Mouse (Mus musculus) limb, embryonic 13.5 days (tissue): Measurements from ENCODE around the gene Slc36a3. TPM values are rescaled to one million over a fixed set of nuclear protein-coding genes. Genes with fewer than 3 reads are reported as not detected.
"Not testable (repeated sequence)": the region's sequence is repeated elsewhere in the genome, so short reads cannot be mapped to it uniquely, and the experiment has no call there.

Source experiments
- ATAC-seq: fragments of 200-750 bp; cut with Nextera tagmentation; 2 replicates; pipeline ENCODE4 v1.8.0; 2017; ENCODE audit warnings: low read depth, moderate number of reproducible peaks, moderate TSS enrichment; ENCODE audit not compliant: low FRiP score
- H3K27ac ChIP-seq: fragments of 300-500 bp; sonication (generic); 2 replicates; pipeline ENCODE4 v1.5.1; 2015; ENCODE audit warnings: inconsistent platforms, mild to moderate bottlenecking, moderate library complexity
- H3K27me3 ChIP-seq: fragments of 300-500 bp; sonication (generic); 2 replicates; pipeline ENCODE4 v1.6.1; 2015; ENCODE audit warnings: mild to moderate bottlenecking, inconsistent platforms
- H3K36me3 ChIP-seq: fragments of 300-500 bp; sonication (generic); 2 replicates; pipeline ENCODE4 v1.6.1; 2015; ENCODE audit warnings: inconsistent platforms, mild to moderate bottlenecking, moderate library complexity
- H3K4me1 ChIP-seq: fragments of 300-500 bp; sonication (generic); 2 replicates; pipeline ENCODE4 v1.6.1; 2015; ENCODE audit warnings: inconsistent platforms
- H3K4me2 ChIP-seq: fragments of 300-500 bp; sonication (generic); replicated peaks from 2 replicates; pipeline ENCODE4 v1.6.1; 2015; ENCODE audit warnings: inconsistent platforms, mild to moderate bottlenecking, moderate library complexity
- H3K4me3 ChIP-seq: fragments of 300-500 bp; sonication (generic); 2 replicates; pipeline ENCODE4 v1.5.1; 2015; ENCODE audit warnings: moderate library complexity, mild to moderate bottlenecking, inconsistent platforms
- H3K9ac ChIP-seq: fragments of 300-500 bp; sonication (generic); 2 replicates; pipeline ENCODE4 v1.6.1; 2015; ENCODE audit warnings: mild to moderate bottlenecking, inconsistent platforms
- H3K9me3 ChIP-seq: fragments of 300-500 bp; sonication (generic); 2 replicates; pipeline ENCODE4 v1.6.1; 2016; ENCODE audit warnings: inconsistent platforms
- WGBS: fragments of 180-500 bp; shearing (Covaris S2); methylation state at CpG from one replicate; pipeline ENCODE4 v1.1.7; 2015; 5-methylcytosine and 5-hydroxymethylcytosine counted together
- polyA plus RNA-seq: library from polyadenylated mRNA; unstranded; fragments of >200 nt; fragmentation: Nextera tagmentation; extraction: Ambion mirVana; gene quantifications from 2 replicates; pipeline ENCODE4 v1.2.1, GENCODE M21; 2015

Gene Slc36a3
- polyA plus RNA-seq, 1 experiment from 2014 or later, result not detected

DNA sequence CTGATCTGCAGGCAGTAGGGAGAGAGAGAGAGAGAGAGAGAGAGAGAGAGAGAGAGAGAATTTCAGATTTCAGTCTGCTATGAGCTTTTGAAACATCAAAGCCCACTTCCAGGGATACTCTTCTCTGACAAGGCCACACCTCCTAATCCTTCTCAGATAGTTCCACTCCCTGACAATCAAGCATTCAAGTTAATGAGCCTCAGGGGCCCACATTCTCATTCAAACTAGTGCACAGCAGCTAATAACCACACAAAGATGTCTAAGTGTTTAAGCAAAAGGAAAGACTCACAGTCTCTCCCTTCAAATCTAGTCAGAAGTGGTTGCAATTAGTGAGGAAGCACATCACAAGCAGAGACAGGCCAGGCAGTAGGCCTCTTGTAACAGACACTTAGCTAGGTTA lies 31.2 kb downstream of the Slc36a3 start:
- H3K36me3 ChIP-seq, result no peaks in the 10 kb centered on the region
- no peak overlapping the region for H3K9ac ChIP-seq
- no peaks in the 10 kb centered on the region for H3K27me3 ChIP-seq
- no peaks in the 10 kb centered on the region for H3K4me1 ChIP-seq
- no peak for ATAC-seq
- no peak overlapping the region for H3K27ac ChIP-seq
- H3K4me2 ChIP-seq, result no peak overlapping the region
- no peak overlapping the region for H3K4me3 ChIP-seq
- H3K9me3 ChIP-seq, result no peaks in the 10 kb centered on the region

GRCm38 (mm10) chr11:55117031-55117430 lies 34.5 kb downstream of the Slc36a3 start:
- WGBS, result 86% methylated on average over 2 of the region's 2 CpGs
- no peak for ATAC-seq

GRCm38 (mm10) chr11:55116004-55116403 lies 35.5 kb downstream of the Slc36a3 start:
- Histone ChIP-seq H3K27me3 (no peaks in the 10 kb centered on the region), H3K36me3 (no peaks in the 10 kb centered on the region), H3K4me2 (no peak overlapping the region), H3K4me1 (no peaks in the 10 kb centered on the region), H3K9ac (no peak overlapping the region), H3K27ac (no peak overlapping the region), H3K4me3 (no peak overlapping the region), H3K9me3 (no peaks in the 10 kb centered on the region)
- WGBS, result 93% methylated on average over 3 of the region's 3 CpGs
- ATAC-seq, result no peak

More at GRCm38 (mm10) chr11:55117031-55117430, 34.5 kb downstream of the Slc36a3 start:
- Histone ChIP-seq H3K9ac (no peak overlapping the region), H3K4me1 (no peaks in the 10 kb centered on the region), H3K36me3 (no peaks in the 10 kb centered on the region), H3K9me3 (no peaks in the 10 kb centered on the region), H3K27ac (no peak overlapping the region), H3K4me3 (no peak overlapping the region), H3K27me3 (no peaks in the 10 kb centered on the region), H3K4me2 (no peak overlapping the region)

DNA sequence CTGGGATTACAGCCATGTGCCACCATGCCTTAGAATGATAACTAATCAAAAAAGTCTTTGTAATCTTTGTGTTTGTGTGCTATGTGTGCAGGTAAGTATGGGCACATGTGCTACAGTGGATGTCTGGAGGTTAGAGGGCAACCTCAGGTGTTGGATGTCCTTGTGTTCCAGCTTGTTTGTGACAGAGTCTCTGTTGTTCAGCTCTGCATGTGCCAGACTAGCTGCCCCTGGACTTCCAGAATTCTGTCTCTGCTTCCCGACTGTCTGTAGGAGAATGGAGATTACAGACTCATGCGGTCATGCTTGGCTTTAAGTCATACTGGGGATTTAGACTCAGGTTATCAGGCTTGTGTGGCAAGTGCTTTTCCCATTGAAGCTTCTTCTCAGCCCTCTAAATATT lies 37.2 kb downstream of the Slc36a3 start:
- Histone ChIP-seq H3K4me2 (no peak overlapping the region), H3K9me3 (no peaks in the 10 kb centered on the region), H3K27me3 (no peaks in the 10 kb centered on the region), H3K9ac (no peak overlapping the region), H3K4me3 (no peak overlapping the region), H3K27ac (no peak overlapping the region), H3K4me1 (peaks cover 7% of the 10 kb centered on the region), H3K36me3 (no peaks in the 10 kb centered on the region)
- no peak for ATAC-seq
- 77% methylated on average over 2 of the region's 2 CpGs for WGBS

GRCm38 (mm10) chr11:55113861-55114250 lies 37.7 kb downstream of the Slc36a3 start:
- H3K27me3 ChIP-seq, ATAC-seq: not testable (repeated sequence)

DNA sequence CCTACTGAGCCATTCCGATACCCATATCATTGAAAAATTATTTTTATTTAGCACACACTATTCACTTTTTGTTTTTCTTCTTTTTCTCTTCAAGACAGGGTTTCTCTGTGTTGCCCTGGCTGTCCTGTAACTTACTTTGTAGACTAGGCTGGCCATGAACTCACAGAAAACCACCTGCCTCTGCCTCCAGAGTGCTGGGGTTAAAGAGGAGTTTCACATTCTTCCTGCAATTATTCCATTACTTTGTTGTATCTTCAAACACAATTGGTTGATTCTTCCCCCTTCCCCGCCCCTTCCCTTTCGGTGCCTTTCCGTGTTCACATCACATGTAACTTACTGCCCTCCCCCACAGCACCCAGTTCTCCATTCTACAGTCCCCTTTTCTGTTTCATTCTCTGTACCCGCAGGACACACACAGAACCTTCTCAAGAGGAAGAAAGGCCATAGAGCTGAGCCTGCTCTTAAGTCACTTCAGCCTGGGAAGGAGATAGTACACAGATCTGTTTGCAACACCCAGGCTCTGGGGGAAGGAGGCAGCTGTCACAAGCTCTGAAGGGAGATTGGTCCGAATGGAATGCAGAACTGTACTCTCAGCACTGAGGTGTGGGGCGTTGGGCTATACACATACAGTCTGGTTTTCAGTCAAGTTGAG lies 38.2 kb downstream of the Slc36a3 start:
- WGBS, result 60% methylated on average over 7 of the region's 7 CpGs
- Histone ChIP-seq H3K27ac (no peak overlapping the region), H3K9ac (no peak overlapping the region), H3K36me3 (no peaks in the 10 kb centered on the region; the same call in 1 of the 2 replicates), H3K4me2 (no peak overlapping the region), H3K4me1 (peaks cover 7% of the 10 kb centered on the region), H3K27me3 (no peaks in the 10 kb centered on the region), H3K4me3 (no peak overlapping the region), H3K9me3 (no peaks in the 10 kb centered on the region)
- no peak for ATAC-seq

More at GRCm38 (mm10) chr11:55113861-55114250, 37.7 kb downstream of the Slc36a3 start:
- not testable (repeated sequence) for H3K4me1 ChIP-seq, H3K9ac ChIP-seq, H3K27ac ChIP-seq, H3K4me3 ChIP-seq, H3K36me3 ChIP-seq, H3K4me2 ChIP-seq, H3K9me3 ChIP-seq
- WGBS, result 32% methylated on average over 4 of the region's 4 CpGs

- Histone ChIP-seq H3K9ac (no peak overlapping the region), H3K27ac (no peak overlapping the region)
Measured at GRCm38 (mm10) chr11:55110566-55111169, 40.8 kb downstream of the Slc36a3 start.

DNA sequence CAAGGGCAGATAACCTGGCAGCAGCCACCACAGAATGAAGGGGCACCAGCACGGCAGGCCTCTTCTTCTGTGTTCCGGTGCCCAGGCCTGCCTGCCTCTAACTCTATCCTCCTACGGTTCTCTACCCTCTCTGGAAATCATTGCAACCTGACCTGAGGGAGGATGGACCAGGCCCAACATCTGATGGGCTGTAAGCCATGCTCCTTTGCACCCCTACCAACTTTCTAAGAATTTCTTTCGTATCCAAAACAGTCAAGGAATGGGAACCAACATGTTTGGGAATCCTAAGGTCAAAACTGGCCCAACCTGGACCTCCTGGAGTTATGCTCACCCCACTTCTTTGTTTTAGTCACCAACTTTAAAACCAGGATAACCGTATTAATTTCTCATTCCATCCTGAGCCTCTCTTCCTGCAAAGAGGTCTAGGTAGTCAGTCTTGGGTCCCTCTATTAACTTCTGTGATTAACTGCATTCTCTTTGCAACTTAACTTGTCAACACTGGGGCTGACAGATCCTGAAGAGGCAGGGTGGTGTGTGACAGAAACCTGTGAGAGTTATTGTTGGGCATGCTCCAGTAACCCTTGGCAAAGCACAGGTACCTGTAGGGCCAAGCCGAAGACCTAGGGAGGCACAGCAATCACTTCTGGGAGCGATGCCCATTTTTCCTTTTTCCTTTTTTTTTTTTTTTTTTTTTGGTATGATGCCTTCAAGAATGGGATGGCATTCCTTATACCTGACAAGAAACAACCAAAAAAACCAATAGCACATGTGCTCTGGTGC lies 41.8 kb downstream of the Slc36a3 start:
- no peak overlapping the region for H3K9ac ChIP-seq
- WGBS, result 86% methylated on average over 7 of the region's 7 CpGs
- H3K4me2 ChIP-seq, result no peak overlapping the region
- peaks cover 7% of the 10 kb centered on the region for H3K4me1 ChIP-seq
- no peak overlapping the region for H3K4me3 ChIP-seq
- ATAC-seq, result no peak
- peaks cover 6% of the 10 kb centered on the region; the same call in 1 of the 2 replicates for H3K36me3 ChIP-seq
- H3K9me3 ChIP-seq, result no peaks in the 10 kb centered on the region
- H3K27ac ChIP-seq, result no peak overlapping the region
- H3K27me3 ChIP-seq, result no peaks in the 10 kb centered on the region

More at GRCm38 (mm10) chr11:55110566-55111169, 40.8 kb downstream of the Slc36a3 start:
- Histone ChIP-seq H3K27me3 (no peaks in the 10 kb centered on the region), H3K4me1 (peaks cover 7% of the 10 kb centered on the region), H3K4me2 (no peak overlapping the region), H3K4me3 (no peak overlapping the region), H3K9me3 (no peaks in the 10 kb centered on the region), H3K36me3 (peaks cover 6% of the 10 kb centered on the region; the same call in 1 of the 2 replicates)
- WGBS, result 68% methylated on average over 7 of the region's 7 CpGs
- peak; percentile 73 for ATAC-seq

GRCm38 (mm10) chr11:55106636-55107035 lies 44.9 kb downstream of the Slc36a3 start:
- 86% methylated on average over 1 of the region's 1 CpGs for WGBS

DNA sequence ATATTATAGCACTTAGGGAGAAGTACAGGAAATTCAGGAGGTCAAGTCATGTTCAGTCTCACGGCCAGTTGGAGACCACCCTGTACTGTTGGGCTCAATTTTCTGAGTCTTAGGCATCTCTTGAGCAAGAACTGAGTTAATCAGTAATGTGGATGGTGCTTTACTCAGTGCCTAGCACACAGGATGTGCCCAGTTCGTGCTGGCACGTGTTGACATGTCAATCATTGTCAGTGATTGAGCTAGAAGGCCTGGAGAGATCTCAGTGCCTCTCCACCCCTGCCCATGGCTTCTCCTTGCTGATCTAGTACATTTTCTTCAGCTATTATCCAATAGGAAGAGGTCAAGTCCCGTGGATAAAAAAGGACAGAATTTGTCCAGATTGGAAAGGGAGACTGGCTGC lies 46.1 kb downstream of the Slc36a3 start:
- no peak overlapping the region for H3K27ac ChIP-seq
- H3K9ac ChIP-seq, result no peak overlapping the region
- no peaks in the 10 kb centered on the region for H3K9me3 ChIP-seq
- no peak overlapping the region for H3K4me2 ChIP-seq
- no peaks in the 10 kb centered on the region for H3K27me3 ChIP-seq
- H3K4me1 ChIP-seq, result peaks cover 2% of the 10 kb centered on the region
- H3K36me3 ChIP-seq, result peaks cover 8% of the 10 kb centered on the region; the same call in 1 of the 2 replicates
- no peak overlapping the region for H3K4me3 ChIP-seq
- 80% methylated on average over 4 of the region's 4 CpGs for WGBS
- no peak for ATAC-seq

More at GRCm38 (mm10) chr11:55106636-55107035, 44.9 kb downstream of the Slc36a3 start:
- no peak for ATAC-seq
- no peaks in the 10 kb centered on the region for H3K27me3 ChIP-seq
- H3K4me3 ChIP-seq, result no peak overlapping the region
- no peak overlapping the region for H3K27ac ChIP-seq
- H3K36me3 ChIP-seq, result peaks cover 6% of the 10 kb centered on the region; the same call in 1 of the 2 replicates
- no peaks in the 10 kb centered on the region for H3K9me3 ChIP-seq
- peaks cover 7% of the 10 kb centered on the region for H3K4me1 ChIP-seq
- H3K9ac ChIP-seq, result no peak overlapping the region
- no peak overlapping the region for H3K4me2 ChIP-seq

GRCm38 (mm10) chr11:55103229-55103628 lies 48.3 kb downstream of the Slc36a3 start:
- H3K36me3 ChIP-seq, result 0 out of 2 replicates have a peak, but pooled peaks cover 8% of the 10 kb centered on the region
- H3K27me3 ChIP-seq, result no peaks in the 10 kb centered on the region
- peaks cover 5% of the 10 kb centered on the region for H3K4me1 ChIP-seq
- ATAC-seq, result no peak
- H3K4me2 ChIP-seq, result no peak overlapping the region
- WGBS, result 91% methylated on average over 3 of the region's 3 CpGs
- no peak overlapping the region for H3K4me3 ChIP-seq
- no peak overlapping the region for H3K27ac ChIP-seq
- no peaks in the 10 kb centered on the region for H3K9me3 ChIP-seq
- no peak overlapping the region for H3K9ac ChIP-seq

- H3K9ac ChIP-seq, result no peak overlapping the region
- 78% methylated on average over 3 of the region's 3 CpGs for WGBS
Measured at GRCm38 (mm10) chr11:55102015-55102414, 49.5 kb downstream of the Slc36a3 start.

More at GRCm38 (mm10) chr11:55102015-55102414, 49.5 kb downstream of the Slc36a3 start:
- H3K4me3 ChIP-seq, result no peak overlapping the region
- H3K9me3 ChIP-seq, result no peaks in the 10 kb centered on the region
- peaks cover 5% of the 10 kb centered on the region for H3K4me1 ChIP-seq
- H3K27me3 ChIP-seq, result no peaks in the 10 kb centered on the region
- 0 out of 2 replicates have a peak, but pooled peaks cover 6% of the 10 kb centered on the region for H3K36me3 ChIP-seq
- ATAC-seq, result no peak
- H3K27ac ChIP-seq, result no peak overlapping the region
- no peak overlapping the region for H3K4me2 ChIP-seq
